Mouse (Mus musculus) liver, embryonic 12.5 days (tissue): ENCODE measurements at regions not wholly inside any gene's neighbourhood (a gene's known extent, or its start where the extent isn't known, plus 50 kb on each side); places are given as distances from the start of the nearest gene placed in this dataset.

ENCODE experiments used
- ATAC-seq: fragments of 200-750 bp; cut with Nextera tagmentation; 2 replicates; pipeline ENCODE4 v1.8.0; 2017; ENCODE audit warnings: moderate number of reproducible peaks, mild to moderate bottlenecking, moderate library complexity
- H3K27ac ChIP-seq: fragments of 300-500 bp; sonication (generic); 2 replicates; pipeline ENCODE4 v1.5.1; 2016; ENCODE audit warnings: mild to moderate bottlenecking
- H3K27me3 ChIP-seq: fragments of 300-500 bp; sonication (generic); replicated peaks from 2 replicates; pipeline ENCODE4 v1.6.1; 2016; ENCODE audit warnings: mild to moderate bottlenecking, moderate library complexity
- H3K36me3 ChIP-seq: fragments of 300-500 bp; sonication (generic); 2 replicates; pipeline ENCODE4 v1.6.1; 2016; ENCODE audit warnings: mild to moderate bottlenecking, moderate library complexity
- H3K4me1 ChIP-seq: fragments of 300-500 bp; sonication (generic); 2 replicates; pipeline ENCODE4 v1.6.1; 2016
- H3K4me2 ChIP-seq: fragments of 300-500 bp; sonication (generic); 2 replicates; pipeline ENCODE4 v1.6.1; 2016; ENCODE audit warnings: mild to moderate bottlenecking, moderate library complexity
- H3K4me3 ChIP-seq: fragments of 300-500 bp; sonication (generic); 2 replicates; pipeline ENCODE4 v1.5.1; 2016; ENCODE audit warnings: mild to moderate bottlenecking, moderate library complexity
- H3K9ac ChIP-seq: fragments of 300-500 bp; sonication (generic); 2 replicates; pipeline ENCODE4 v1.6.1; 2016; ENCODE audit warnings: mild to moderate bottlenecking, moderate library complexity
- H3K9me3 ChIP-seq: fragments of 300-500 bp; sonication (generic); replicated peaks from 2 replicates; pipeline ENCODE4 v1.6.1; 2016; ENCODE audit warnings: mild to moderate bottlenecking, moderate library complexity
- WGBS: fragments of 180-500 bp; shearing (Covaris S2); methylation state at CpG from one replicate; pipeline ENCODE4 v1.1.7; 2016; ENCODE audit not compliant: insufficient replicate concordance; 5-methylcytosine and 5-hydroxymethylcytosine counted together

- H3K4me2 ChIP-seq: no peak overlapping the region
- H3K36me3 ChIP-seq: no peaks in the 10 kb centered on the region
- WGBS: 68% methylated on average over 13 of the region's 13 CpGs
- H3K9me3 ChIP-seq: peaks cover 18% of the 10 kb centered on the region; the same call in 1 of the 2 replicates
- H3K27ac ChIP-seq: no peak overlapping the region
- no peaks in the 10 kb centered on the region for H3K27me3 ChIP-seq
- H3K4me1 ChIP-seq: no peaks in the 10 kb centered on the region
- no peak overlapping the region for H3K4me3 ChIP-seq
- no peak for ATAC-seq
- H3K9ac ChIP-seq: no peak overlapping the region
Measured at GRCm38 (mm10) chr6:140993643-140994580, 255.2 kb upstream of the Pde3a start.

- Histone ChIP-seq H3K4me2 (no peak overlapping the region), H3K27ac (no peak overlapping the region), H3K9me3 (peaks cover 18% of the 10 kb centered on the region; the same call in 1 of the 2 replicates), H3K36me3 (no peaks in the 10 kb centered on the region), H3K27me3 (no peaks in the 10 kb centered on the region), H3K4me1 (no peaks in the 10 kb centered on the region), H3K4me3 (no peak overlapping the region), H3K9ac (no peak overlapping the region)
- 57% methylated on average over 14 of the region's 14 CpGs for WGBS
- ATAC-seq: no peak
Measured at GRCm38 (mm10) chr6:140995340-140996135, 253.5 kb upstream of the Pde3a start.

- Histone ChIP-seq H3K9ac (no peak overlapping the region), H3K27me3 (no peaks in the 10 kb centered on the region), H3K36me3 (no peaks in the 10 kb centered on the region), H3K4me3 (no peak overlapping the region), H3K4me1 (no peaks in the 10 kb centered on the region), H3K9me3 (0 out of 2 replicates have a peak, but pooled peaks cover 5% of the 10 kb centered on the region), H3K27ac (no peak overlapping the region), H3K4me2 (no peak overlapping the region)
- 68% methylated on average over 7 of the region's 7 CpGs for WGBS
- no peak for ATAC-seq
Measured at GRCm38 (mm10) chr6:140998069-140998468, 251.0 kb upstream of the Pde3a start.

GRCm38 (mm10) chr6:141000552-141000951 is 248.5 kb upstream of the Pde3a start:
- ATAC-seq: no peak
- 38% methylated on average over 2 of the region's 2 CpGs for WGBS

GRCm38 (mm10) chr6:141001306-141001705 is 247.8 kb upstream of the Pde3a start:
- H3K9ac ChIP-seq: no peak overlapping the region
- no peaks in the 10 kb centered on the region for H3K36me3 ChIP-seq
- no peak for ATAC-seq
- no peak overlapping the region for H3K4me2 ChIP-seq
- H3K27ac ChIP-seq: no peak overlapping the region
- no peaks in the 10 kb centered on the region for H3K27me3 ChIP-seq
- WGBS: 57% methylated on average over 3 of the region's 3 CpGs
- H3K4me3 ChIP-seq: no peak overlapping the region
- H3K9me3 ChIP-seq: no peaks in the 10 kb centered on the region
- H3K4me1 ChIP-seq: no peaks in the 10 kb centered on the region

More at GRCm38 (mm10) chr6:141000552-141000951, 248.5 kb upstream of the Pde3a start:
- Histone ChIP-seq H3K27ac (no peak overlapping the region), H3K4me2 (no peak overlapping the region), H3K36me3 (no peaks in the 10 kb centered on the region), H3K9me3 (no peaks in the 10 kb centered on the region), H3K9ac (no peak overlapping the region), H3K4me1 (no peaks in the 10 kb centered on the region), H3K4me3 (no peak overlapping the region), H3K27me3 (no peaks in the 10 kb centered on the region)

GRCm38 (mm10) chr6:141015055-141015681 is 233.9 kb upstream of the Pde3a start:
- H3K9ac ChIP-seq: no peak overlapping the region
- 69% methylated on average over 11 of the region's 11 CpGs for WGBS

GRCm38 (mm10) chr6:141023501-141023900 is 225.6 kb upstream of the Pde3a start:
- Histone ChIP-seq H3K27me3 (no peaks in the 10 kb centered on the region), H3K9ac (no peak overlapping the region), H3K36me3 (no peaks in the 10 kb centered on the region), H3K9me3 (no peaks in the 10 kb centered on the region), H3K4me3 (no peak overlapping the region), H3K4me2 (no peak overlapping the region), H3K4me1 (no peaks in the 10 kb centered on the region), H3K27ac (no peak overlapping the region)
- ATAC-seq: no peak
- 59% methylated on average over 4 of the region's 4 CpGs for WGBS

More at GRCm38 (mm10) chr6:141015055-141015681, 233.9 kb upstream of the Pde3a start:
- H3K4me2 ChIP-seq: no peak overlapping the region
- H3K4me1 ChIP-seq: no peaks in the 10 kb centered on the region
- no peak overlapping the region for H3K27ac ChIP-seq
- no peaks in the 10 kb centered on the region for H3K36me3 ChIP-seq
- no peaks in the 10 kb centered on the region for H3K9me3 ChIP-seq
- no peaks in the 10 kb centered on the region for H3K27me3 ChIP-seq
- H3K4me3 ChIP-seq: no peak overlapping the region
- ATAC-seq: no peak

- Histone ChIP-seq H3K4me2 (no peak overlapping the region), H3K27me3 (no peaks in the 10 kb centered on the region), H3K36me3 (no peaks in the 10 kb centered on the region), H3K27ac (no peak overlapping the region), H3K9me3 (no peaks in the 10 kb centered on the region), H3K9ac (no peak overlapping the region), H3K4me3 (no peak overlapping the region), H3K4me1 (no peaks in the 10 kb centered on the region)
- no peak for ATAC-seq
- WGBS: 59% methylated on average over 4 of the region's 4 CpGs
Measured at GRCm38 (mm10) chr6:141027353-141027752, 221.7 kb upstream of the Pde3a start.

GRCm38 (mm10) chr6:141027787-141028186 is 221.3 kb upstream of the Pde3a start:
- Histone ChIP-seq H3K4me1 (no peaks in the 10 kb centered on the region), H3K9ac (no peak overlapping the region), H3K9me3 (no peaks in the 10 kb centered on the region), H3K36me3 (no peaks in the 10 kb centered on the region), H3K4me2 (no peak overlapping the region), H3K27me3 (no peaks in the 10 kb centered on the region), H3K4me3 (no peak overlapping the region), H3K27ac (no peak overlapping the region)
- ATAC-seq: no peak
- 71% methylated on average over 5 of the region's 5 CpGs for WGBS

GRCm38 (mm10) chr6:141034824-141035223 is 214.2 kb upstream of the Pde3a start:
- Histone ChIP-seq H3K4me2 (no peak overlapping the region), H3K27ac (no peak overlapping the region), H3K27me3 (no peaks in the 10 kb centered on the region), H3K36me3 (no peaks in the 10 kb centered on the region), H3K4me1 (no peaks in the 10 kb centered on the region), H3K4me3 (no peak overlapping the region), H3K9me3 (no peaks in the 10 kb centered on the region), H3K9ac (no peak overlapping the region)
- 55% methylated on average over 5 of the region's 5 CpGs for WGBS
- no peak for ATAC-seq

- Histone ChIP-seq H3K9ac (no peak overlapping the region), H3K4me1 (no peaks in the 10 kb centered on the region), H3K27me3 (no peaks in the 10 kb centered on the region), H3K36me3 (no peaks in the 10 kb centered on the region), H3K27ac (no peak overlapping the region), H3K4me3 (no peak overlapping the region), H3K9me3 (no peaks in the 10 kb centered on the region), H3K4me2 (no peak overlapping the region)
- no peak for ATAC-seq
- WGBS: 43% methylated on average over 5 of the region's 5 CpGs
Measured at GRCm38 (mm10) chr6:141041358-141041757, 207.7 kb upstream of the Pde3a start.
